Mouse (Mus musculus): ENCODE measurements around the gene Kdm1a. TPM values are rescaled to one million over a fixed set of nuclear protein-coding genes. Genes with fewer than 3 reads are reported as not detected.

Gene Kdm1a
- polyA plus RNA-seq (2016; fragmentation: Nextera tagmentation; extraction: Ambion mirVana): 54.6 and 61.0 TPM in 2 replicates

- under 1% methylated on average over 45 of the region's 45 CpGs for WGBS
- H3K9me3 ChIP-seq: no peaks in the 10 kb centered on the region
- peak within 1 kb of the TSS; percentile 99 for H3K27ac ChIP-seq
- peak within 1 kb of the TSS; percentile 99 for H3K4me3 ChIP-seq
- H3K27me3 ChIP-seq (ENCODE audit: insufficient read depth, poor library complexity, severe bottlenecking): no peaks in the 10 kb centered on the region
- peak; percentile 96 for DNase-seq (ENCODE audit: low spot score)
- H3K4me1 ChIP-seq (replicated peaks): peaks cover 20% of the 10 kb centered on the region
- peaks cover 17% of the 10 kb centered on the region; the same call in 1 of the 2 replicates for H3K36me3 ChIP-seq
Observed at GRCm38 (mm10) chr4:136602568-136602967, at the start of gene Kdm1a. Kdm1a (minus strand) TSS chr4:136602723.

GRCm38 (mm10) chr4:136651882-136652527, 49.5 kb upstream of the Kdm1a start:
- Histone ChIP-seq H3K27me3 (ENCODE audit: insufficient read depth, poor library complexity, severe bottlenecking) (no peaks in the 10 kb centered on the region), H3K9me3 (peaks cover 3% of the 10 kb centered on the region; the same call in 1 of the 2 replicates), H3K36me3 (peaks cover 53% of the 10 kb centered on the region), H3K27ac (no peak overlapping the region), H3K4me1 (replicated peaks) (peaks cover 32% of the 10 kb centered on the region), H3K4me3 (no peak overlapping the region)
- 80% methylated on average over 13 of the region's 13 CpGs for WGBS
- DNase-seq (ENCODE audit: low spot score): no peak

- DNase-seq (ENCODE audit: low spot score): peak; percentile 58
- 72% methylated on average over 3 of the region's 3 CpGs for WGBS
- H3K9me3 ChIP-seq: peaks cover 7% of the 10 kb centered on the region; the same call in 1 of the 2 replicates
- H3K4me1 ChIP-seq (replicated peaks): peaks cover 32% of the 10 kb centered on the region
- H3K4me3 ChIP-seq: no peak overlapping the region
- no peak overlapping the region for H3K27ac ChIP-seq
- peaks cover 46% of the 10 kb centered on the region for H3K36me3 ChIP-seq
- no peaks in the 10 kb centered on the region for H3K27me3 ChIP-seq (ENCODE audit: insufficient read depth, poor library complexity, severe bottlenecking)
Observed at GRCm38 (mm10) chr4:136651357-136651811, 48.9 kb upstream of the Kdm1a start.

DNA sequence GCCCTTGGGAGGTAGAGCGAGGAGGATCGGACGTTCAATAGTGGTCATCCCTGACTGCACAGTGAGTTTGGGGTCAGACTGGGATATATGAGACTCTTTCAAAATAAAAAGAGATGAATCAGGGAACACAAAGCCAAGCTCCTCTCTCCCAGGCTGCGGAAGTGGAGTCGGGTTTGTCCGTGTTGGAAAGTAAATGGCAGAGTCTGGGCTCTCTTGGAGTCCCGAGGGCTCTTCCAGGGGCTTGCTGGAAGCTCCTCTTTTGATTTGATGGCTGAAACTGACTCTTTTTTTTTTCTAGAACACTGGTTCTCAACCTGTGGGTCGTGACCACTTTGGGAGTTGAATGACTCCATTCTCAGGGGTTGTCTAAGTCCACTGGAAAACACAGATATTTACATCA, 47.7 kb upstream of the Kdm1a start:
- Histone ChIP-seq H3K4me3 (no peak overlapping the region), H3K9me3 (peaks cover 7% of the 10 kb centered on the region; the same call in 1 of the 2 replicates), H3K36me3 (peaks cover 35% of the 10 kb centered on the region), H3K4me1 (replicated peaks) (peaks cover 32% of the 10 kb centered on the region), H3K27ac (peak overlapping the region; percentile 17; the same call in 1 of the 2 replicates), H3K27me3 (ENCODE audit: insufficient read depth, poor library complexity, severe bottlenecking) (no peaks in the 10 kb centered on the region)
- 77% methylated on average over 8 of the region's 8 CpGs for WGBS
- no peak for DNase-seq (ENCODE audit: low spot score)

GRCm38 (mm10) chr4:136649480-136650196, 47.1 kb upstream of the Kdm1a start:
- H3K4me3 ChIP-seq: no peak overlapping the region; the same call in 1 of the 2 replicates
- peak; percentile 11 for DNase-seq (ENCODE audit: low spot score)
- peak overlapping the region; percentile 17; the same call in 1 of the 2 replicates for H3K27ac ChIP-seq

DNA sequence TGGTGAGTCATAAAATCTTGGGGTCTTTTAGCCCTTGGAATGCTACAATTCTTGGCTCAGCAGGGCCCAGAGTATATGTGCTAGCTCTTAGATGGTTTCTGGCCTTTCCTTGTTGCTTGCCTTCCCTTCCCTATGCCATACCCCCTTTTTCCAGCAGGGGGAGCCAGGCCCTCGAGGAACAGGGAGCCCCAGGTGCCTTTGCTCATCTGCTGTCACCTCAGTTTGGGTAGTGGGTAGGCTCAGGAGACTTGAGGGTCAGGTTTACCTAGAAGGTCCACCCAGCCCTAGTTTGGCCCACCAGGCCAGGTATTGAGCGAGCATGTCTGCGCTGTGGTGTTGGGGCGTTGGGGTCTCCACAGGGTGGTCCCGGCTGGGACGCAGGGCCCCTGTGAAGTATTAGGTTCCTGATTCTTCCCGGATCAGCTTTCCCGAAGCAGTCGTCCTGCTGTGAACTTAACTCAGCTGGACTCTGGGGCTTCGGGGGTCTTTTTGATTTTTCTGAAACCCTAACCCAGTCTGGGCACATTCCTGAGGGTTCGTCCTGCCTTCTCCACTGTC, 46.5 kb upstream of the Kdm1a start:
- Histone ChIP-seq H3K4me1 (replicated peaks) (peaks cover 32% of the 10 kb centered on the region), H3K9me3 (peaks cover 7% of the 10 kb centered on the region; the same call in 1 of the 2 replicates), H3K27me3 (ENCODE audit: insufficient read depth, poor library complexity, severe bottlenecking) (no peaks in the 10 kb centered on the region), H3K36me3 (peaks cover 22% of the 10 kb centered on the region), H3K27ac (0 out of 2 replicates have a peak overlapping the region, but pooled peaks have one; percentile 17), H3K4me3 (no peak overlapping the region)
- DNase-seq (ENCODE audit: low spot score): peak; percentile 86
- WGBS: 15% methylated on average over 11 of the region's 11 CpGs

More at GRCm38 (mm10) chr4:136649480-136650196, 47.1 kb upstream of the Kdm1a start:
- H3K27me3 ChIP-seq (ENCODE audit: insufficient read depth, poor library complexity, severe bottlenecking): no peaks in the 10 kb centered on the region
- H3K4me1 ChIP-seq (replicated peaks): peaks cover 32% of the 10 kb centered on the region
- 39% methylated on average over 13 of the region's 13 CpGs for WGBS
- peaks cover 7% of the 10 kb centered on the region; the same call in 1 of the 2 replicates for H3K9me3 ChIP-seq
- H3K36me3 ChIP-seq: peaks cover 29% of the 10 kb centered on the region

GRCm38 (mm10) chr4:136638890-136639289, 36.4 kb upstream of the Kdm1a start:
- peak; percentile 74 for DNase-seq (ENCODE audit: low spot score)
- peak overlapping the region; percentile 82 for H3K27ac ChIP-seq
- no peaks in the 10 kb centered on the region for H3K36me3 ChIP-seq
- WGBS: 7% methylated on average over 10 of the region's 10 CpGs
- peaks cover 54% of the 10 kb centered on the region for H3K27me3 ChIP-seq (ENCODE audit: insufficient read depth, poor library complexity, severe bottlenecking)
- H3K4me3 ChIP-seq: peak overlapping the region; percentile 37
- peaks cover 7% of the 10 kb centered on the region; the same call in 1 of the 2 replicates for H3K9me3 ChIP-seq
- H3K4me1 ChIP-seq (replicated peaks): peaks cover 28% of the 10 kb centered on the region

GRCm38 (mm10) chr4:136638230-136638750, 35.8 kb upstream of the Kdm1a start:
- Histone ChIP-seq H3K4me3 (peak overlapping the region; percentile 60), H3K27ac (peak overlapping the region; percentile 82), H3K4me1 (replicated peaks) (peaks cover 28% of the 10 kb centered on the region), H3K9me3 (peaks cover 7% of the 10 kb centered on the region; the same call in 1 of the 2 replicates), H3K36me3 (no peaks in the 10 kb centered on the region), H3K27me3 (ENCODE audit: insufficient read depth, poor library complexity, severe bottlenecking) (peaks cover 54% of the 10 kb centered on the region)
- DNase-seq (ENCODE audit: low spot score): no peak
- 35% methylated on average over 7 of the region's 7 CpGs for WGBS

GRCm38 (mm10) chr4:136637563-136638229, 35.2 kb upstream of the Kdm1a start:
- Histone ChIP-seq H3K27me3 (ENCODE audit: insufficient read depth, poor library complexity, severe bottlenecking) (peaks cover 54% of the 10 kb centered on the region), H3K36me3 (no peaks in the 10 kb centered on the region), H3K9me3 (peaks cover 7% of the 10 kb centered on the region; the same call in 1 of the 2 replicates), H3K4me1 (replicated peaks) (peaks cover 28% of the 10 kb centered on the region), H3K4me3 (peak overlapping the region; percentile 60), H3K27ac (peak overlapping the region; percentile 82)
- 3% methylated on average over 76 of the region's 76 CpGs for WGBS
- peak; percentile 47 for DNase-seq (ENCODE audit: low spot score)

GRCm38 (mm10) chr4:136636983-136637562, 34.5 kb upstream of the Kdm1a start:
- peak overlapping the region; percentile 60 for H3K4me3 ChIP-seq
- H3K36me3 ChIP-seq: no peaks in the 10 kb centered on the region
- H3K9me3 ChIP-seq: peaks cover 7% of the 10 kb centered on the region; the same call in 1 of the 2 replicates
- 16% methylated on average over 37 of the region's 37 CpGs for WGBS
- H3K27ac ChIP-seq: peak overlapping the region; percentile 82
- peak; percentile 39 for DNase-seq (ENCODE audit: low spot score)
- H3K4me1 ChIP-seq (replicated peaks): peaks cover 28% of the 10 kb centered on the region
- peaks cover 54% of the 10 kb centered on the region for H3K27me3 ChIP-seq (ENCODE audit: insufficient read depth, poor library complexity, severe bottlenecking)

DNA sequence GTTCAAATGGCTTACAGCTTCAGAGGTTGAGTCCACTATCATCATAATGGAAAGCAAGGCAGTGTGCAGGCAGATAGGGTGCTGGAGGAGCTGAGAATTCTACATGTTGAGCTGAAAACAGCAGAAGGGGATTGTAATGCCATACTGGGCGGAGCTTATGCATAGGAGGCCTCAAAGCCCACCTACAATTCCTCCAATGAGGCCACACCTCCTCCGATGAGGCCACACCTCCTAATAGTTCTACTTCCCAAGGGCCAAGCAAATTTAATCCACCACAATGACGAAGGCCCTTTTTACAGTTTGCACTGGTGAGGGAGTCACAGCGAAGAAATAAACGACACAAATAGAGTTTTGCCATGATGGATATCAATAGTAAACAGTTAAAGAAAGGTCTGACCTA, 34.0 kb upstream of the Kdm1a start:
- no peak overlapping the region for H3K4me3 ChIP-seq
- peaks cover 28% of the 10 kb centered on the region for H3K4me1 ChIP-seq (replicated peaks)
- peaks cover 7% of the 10 kb centered on the region; the same call in 1 of the 2 replicates for H3K9me3 ChIP-seq
- H3K27me3 ChIP-seq (ENCODE audit: insufficient read depth, poor library complexity, severe bottlenecking): peaks cover 54% of the 10 kb centered on the region
- 61% methylated on average over 5 of the region's 5 CpGs for WGBS
- no peak overlapping the region for H3K27ac ChIP-seq
- H3K36me3 ChIP-seq: no peaks in the 10 kb centered on the region
- DNase-seq (ENCODE audit: low spot score): no peak

Data from hindbrain, embryonic 10.5 days (tissue).